Mouse (Mus musculus): ENCODE data around the gene Gorasp2.

The Gorasp2 gene

GRCm38 (mm10) chr2:70661715-70662495 lies 529 bp downstream of the Gorasp2 start, which contains the start of gene Gm26558:
Gene Gm26558, minus strand, starts transcription at chr2:70662108.
- peak; percentile 6 for DNase-seq (ENCODE audit: low spot score in 2 of 2)

- no peak for DNase-seq (ENCODE audit: low spot score in 2 of 2)
Observed at GRCm38 (mm10) chr2:70663764-70664163, 2.4 kb downstream of the Gorasp2 start.

- no peak for DNase-seq (ENCODE audit: low spot score in 2 of 2)
Observed at GRCm38 (mm10) chr2:70667016-70667415, 5.6 kb downstream of the Gorasp2 start.

GRCm38 (mm10) chr2:70669241-70669640 lies 7.9 kb downstream of the Gorasp2 start:
- DNase-seq (ENCODE audit: low spot score in 2 of 2) = no peak

DNA sequence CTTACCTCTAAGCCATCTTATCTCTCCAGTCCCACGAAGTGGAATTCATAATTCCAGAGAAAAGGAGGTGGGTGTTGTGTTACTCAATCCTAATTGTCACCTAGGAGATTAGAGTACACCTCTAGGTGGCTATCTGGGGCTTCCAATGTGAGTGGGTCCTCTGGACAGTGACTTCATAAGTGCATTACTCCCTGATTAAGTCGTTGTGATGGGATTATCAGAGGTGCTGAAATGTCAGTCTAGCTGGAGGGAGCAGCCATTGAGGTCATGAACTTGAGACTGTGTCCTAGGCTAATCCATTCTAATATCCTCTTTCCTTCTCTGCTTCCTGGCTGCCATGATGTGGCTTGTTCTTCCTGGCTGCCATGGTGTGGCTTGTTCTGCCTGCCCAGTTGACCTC lies 8.5 kb downstream of the Gorasp2 start:
- DNase-seq (ENCODE audit: low spot score in 2 of 2) = no peak

- no peak for DNase-seq (ENCODE audit: low spot score in 2 of 2)
Observed at GRCm38 (mm10) chr2:70672476-70672875, 11.1 kb downstream of the Gorasp2 start.

GRCm38 (mm10) chr2:70673445-70674126 lies 12.2 kb downstream of the Gorasp2 start:
- DNase-seq (ENCODE audit: low spot score in 2 of 2) = no peak

DNA sequence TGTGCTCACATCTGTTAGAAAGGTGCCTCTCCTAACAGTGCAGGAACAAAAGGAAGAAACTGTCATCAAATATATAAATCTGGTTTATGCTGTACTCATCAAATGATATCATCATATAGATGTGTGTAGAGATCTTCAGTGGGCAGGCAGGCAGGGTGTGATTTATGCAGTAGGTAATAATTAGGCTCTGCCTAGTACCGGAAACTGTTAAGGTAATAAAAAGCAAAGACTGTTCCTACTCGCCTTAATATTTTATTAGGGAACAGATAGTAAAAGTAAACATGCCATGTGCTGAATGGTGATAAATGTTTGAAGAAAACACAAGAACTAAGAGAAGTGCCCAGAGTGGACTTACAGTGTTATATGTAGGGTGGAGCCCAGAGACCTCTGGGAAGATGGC lies 20.9 kb downstream of the Gorasp2 start:
- no peak for DNase-seq (ENCODE audit: low spot score in 2 of 2)

GRCm38 (mm10) chr2:70688454-70689078 lies 27.2 kb downstream of the Gorasp2 start:
- DNase-seq (ENCODE audit: low spot score in 2 of 2) = no peak

DNA sequence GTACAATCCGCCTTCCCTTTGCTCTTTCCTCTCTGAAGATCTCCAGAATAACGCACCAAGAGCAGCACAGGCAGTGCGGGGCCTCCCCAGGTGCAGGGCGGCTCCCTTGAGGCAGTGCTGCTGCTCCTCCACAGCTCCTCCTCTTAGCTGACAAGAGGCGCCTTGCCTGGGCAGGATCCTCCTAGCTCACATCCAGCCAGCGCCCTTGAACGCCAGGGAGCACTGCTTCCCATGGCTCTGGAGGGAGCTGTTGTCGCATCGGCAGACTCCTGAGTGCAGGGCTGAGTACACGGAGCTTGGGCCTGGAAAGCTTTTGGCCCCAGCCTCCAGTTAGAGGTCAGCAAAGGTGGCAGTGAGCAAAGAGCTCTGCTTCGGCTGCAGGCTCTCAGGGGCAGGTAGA lies 28.8 kb downstream of the Gorasp2 start:
- no peak for DNase-seq (ENCODE audit: low spot score in 2 of 2)

DNA sequence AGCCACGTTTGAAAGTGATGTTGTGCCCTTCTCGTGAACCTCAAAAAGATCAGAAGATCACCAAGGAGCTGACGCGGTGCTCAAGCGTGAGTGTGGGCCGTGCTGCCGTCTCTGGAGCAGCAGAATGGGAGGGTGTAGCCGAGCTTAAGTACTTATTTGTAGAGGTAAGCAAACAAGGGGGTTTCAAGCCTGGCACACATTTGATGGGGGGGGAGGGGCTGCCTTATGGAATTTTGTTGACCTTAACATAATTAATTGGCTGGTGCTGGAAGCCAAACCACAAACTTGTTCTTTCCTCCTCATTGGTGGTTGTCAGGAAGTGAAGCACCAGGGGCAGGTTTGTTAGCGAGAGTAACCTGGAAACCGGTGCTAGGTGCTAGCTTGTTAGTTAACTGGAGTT lies 34.3 kb downstream of the Gorasp2 start:
- no peak for DNase-seq (ENCODE audit: low spot score in 2 of 2)

DNA sequence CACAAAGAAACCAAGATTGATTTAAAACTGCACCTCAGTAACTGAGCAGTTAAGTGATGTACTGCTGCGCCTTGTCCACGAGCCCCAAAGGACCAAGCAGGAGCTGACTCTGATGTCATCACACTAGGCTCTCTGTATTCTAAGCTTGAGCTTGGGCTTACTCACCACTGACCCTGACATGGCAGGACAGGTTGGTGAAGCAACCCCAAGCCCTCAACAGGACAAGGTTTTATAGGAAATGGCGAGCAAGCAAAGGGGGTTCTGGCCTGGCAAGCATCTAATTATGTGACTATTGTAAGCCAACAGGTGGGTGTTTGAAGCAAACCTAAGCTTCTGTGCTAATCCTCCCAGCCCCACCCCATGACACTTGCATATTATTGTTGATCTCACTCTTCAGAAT lies 39.5 kb downstream of the Gorasp2 start:
- DNase-seq (ENCODE audit: low spot score in 2 of 2) = no peak

GRCm38 (mm10) chr2:70701571-70701970 lies 40.2 kb downstream of the Gorasp2 start:
- no peak for DNase-seq (ENCODE audit: low spot score in 2 of 2)

GRCm38 (mm10) chr2:70702403-70702802 lies 41.0 kb downstream of the Gorasp2 start:
- DNase-seq (ENCODE audit: low spot score in 2 of 2) = no peak

- no peak for DNase-seq (ENCODE audit: low spot score in 2 of 2)
Observed at GRCm38 (mm10) chr2:70708986-70709730, 47.8 kb downstream of the Gorasp2 start.

DNA sequence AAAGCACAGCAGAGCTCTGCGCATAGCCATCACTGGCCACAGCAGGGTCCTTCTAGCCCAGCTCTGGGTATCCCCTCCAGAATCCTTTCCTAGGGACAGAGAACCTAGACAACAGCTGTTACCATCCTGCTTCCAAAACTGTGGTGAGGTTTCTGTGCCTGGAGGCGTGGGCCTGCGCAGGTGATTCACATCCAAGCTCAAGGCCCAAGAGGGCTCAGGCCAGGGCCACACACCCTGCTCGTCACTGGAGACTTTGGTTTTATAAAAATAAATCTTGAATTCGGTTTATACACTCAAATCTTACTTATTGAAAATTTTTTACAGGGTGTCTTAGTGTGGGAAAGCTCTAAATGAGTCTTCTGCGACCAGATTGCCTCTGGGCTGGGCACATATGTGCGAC lies 48.9 kb downstream of the Gorasp2 start:
- no peak for DNase-seq (ENCODE audit: low spot score in 2 of 2)

DNA sequence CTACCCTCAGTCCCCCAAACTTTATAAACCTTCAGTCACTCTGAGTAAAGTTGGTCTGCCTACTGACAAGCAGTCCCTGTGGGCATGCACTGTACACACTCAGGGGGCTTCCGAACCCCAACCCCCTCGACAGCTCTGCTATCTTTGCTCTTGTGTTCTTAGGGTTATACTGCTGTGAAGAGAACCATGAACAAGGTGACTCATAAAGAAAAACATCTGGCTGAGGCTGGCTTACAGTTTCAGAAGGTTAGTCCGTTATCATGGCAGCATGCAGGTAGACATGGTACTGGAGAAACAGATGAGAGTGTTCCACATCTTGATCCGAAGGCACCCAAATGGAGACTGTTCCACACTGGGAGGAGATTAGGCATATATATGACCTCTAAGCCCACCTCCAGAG lies 49.5 kb downstream of the Gorasp2 start:
- no peak for DNase-seq (ENCODE audit: low spot score in 2 of 2)

DNA sequence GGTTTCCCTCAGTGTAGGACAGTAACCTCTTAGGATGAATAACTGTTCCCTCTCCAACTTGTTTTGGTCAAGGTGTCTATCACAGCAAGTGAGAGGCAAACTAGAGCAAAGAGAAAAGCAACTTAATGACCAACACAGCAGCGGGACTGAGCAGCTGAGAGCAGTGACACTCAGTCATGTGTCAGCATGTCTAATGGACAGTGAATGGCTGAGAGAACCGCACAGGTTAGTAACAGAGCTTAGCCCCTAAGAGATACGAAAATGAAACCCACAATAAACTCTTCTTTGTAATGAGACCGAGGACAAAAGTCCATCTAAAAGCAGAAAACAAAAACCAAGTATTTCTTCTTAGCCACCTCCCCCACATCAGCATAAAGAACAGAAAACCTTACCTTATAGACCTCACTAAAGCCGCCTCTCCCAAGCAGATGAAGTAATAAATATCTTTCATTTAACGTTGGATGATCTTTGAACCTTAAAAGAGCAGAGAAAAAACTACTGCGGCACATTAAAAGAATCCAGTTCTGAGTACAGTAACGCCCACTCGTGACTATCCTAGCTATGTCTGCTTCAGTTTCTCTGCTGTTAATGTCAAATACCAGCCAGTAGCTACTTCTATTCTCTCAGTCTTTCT lies 62.4 kb downstream of the Gorasp2 start:
- DNase-seq (ENCODE audit: low spot score in 2 of 2) = no peak

DNA sequence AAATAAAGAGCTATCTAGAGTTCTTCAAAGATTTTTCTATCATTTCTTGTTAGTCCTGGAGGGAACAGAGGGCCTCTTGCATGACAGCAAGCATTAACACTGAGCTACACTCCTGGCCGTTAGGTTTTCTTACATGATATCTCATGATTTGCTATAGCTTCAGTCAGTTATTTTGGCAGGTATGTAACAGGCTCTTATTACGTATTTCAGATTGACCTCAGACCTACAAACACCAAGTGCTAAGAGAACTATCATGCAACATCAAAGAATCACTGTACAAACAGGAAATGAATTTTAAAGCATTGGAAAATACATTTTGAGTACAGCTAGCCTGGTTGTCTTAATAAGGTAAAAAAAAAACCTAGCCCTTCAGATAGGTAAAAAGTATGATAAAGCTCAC lies 65.7 kb downstream of the Gorasp2 start:
- DNase-seq (ENCODE audit: low spot score in 2 of 2) = no peak

DNA sequence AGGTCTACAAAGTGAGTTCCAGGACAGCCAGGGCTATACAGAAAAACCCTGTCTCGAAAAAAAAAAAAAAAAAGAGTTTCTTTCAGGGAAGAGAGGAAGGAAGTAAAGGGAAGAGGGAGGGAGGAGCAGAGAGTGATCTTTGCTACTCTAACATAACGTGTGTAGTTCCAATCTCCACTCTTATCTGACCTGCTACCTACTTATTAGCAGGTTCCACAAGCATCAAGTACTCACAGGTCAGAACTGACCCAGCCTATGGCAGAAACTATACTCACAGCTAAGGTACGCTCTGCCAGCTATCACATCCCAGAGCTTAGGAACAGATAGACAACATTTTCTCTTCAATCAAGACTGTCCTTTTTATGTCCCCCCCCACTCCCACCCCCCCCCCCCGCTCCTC lies 74.2 kb downstream of the Gorasp2 start:
- no peak for DNase-seq (ENCODE audit: low spot score in 2 of 2)

- no peak for DNase-seq (ENCODE audit: low spot score in 2 of 2)
Observed at GRCm38 (mm10) chr2:70736008-70736407, 74.6 kb downstream of the Gorasp2 start.

DNA sequence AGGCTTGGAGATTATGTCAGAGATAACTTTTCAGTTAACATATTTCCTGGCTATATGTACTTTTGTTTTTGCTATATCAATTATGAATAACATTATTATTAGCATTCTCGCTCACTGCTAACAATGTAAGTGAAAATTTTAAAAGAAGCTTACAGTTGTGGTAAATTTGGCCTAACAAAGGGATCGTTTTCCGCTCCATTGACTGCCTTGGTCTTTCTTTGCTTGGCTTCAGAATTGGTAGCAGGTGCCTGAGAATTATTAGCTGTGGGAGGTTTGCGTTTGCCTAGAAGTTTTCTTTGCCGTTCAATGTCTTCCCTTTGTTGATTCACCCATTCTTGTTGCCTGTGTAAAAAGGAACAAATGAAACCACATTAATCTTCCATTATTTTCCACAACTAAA lies 80.5 kb downstream of the Gorasp2 start:
- DNase-seq (ENCODE audit: low spot score in 2 of 2) = no peak
